Mouse (Mus musculus): ENCODE data around the gene Stip1.

DNA sequence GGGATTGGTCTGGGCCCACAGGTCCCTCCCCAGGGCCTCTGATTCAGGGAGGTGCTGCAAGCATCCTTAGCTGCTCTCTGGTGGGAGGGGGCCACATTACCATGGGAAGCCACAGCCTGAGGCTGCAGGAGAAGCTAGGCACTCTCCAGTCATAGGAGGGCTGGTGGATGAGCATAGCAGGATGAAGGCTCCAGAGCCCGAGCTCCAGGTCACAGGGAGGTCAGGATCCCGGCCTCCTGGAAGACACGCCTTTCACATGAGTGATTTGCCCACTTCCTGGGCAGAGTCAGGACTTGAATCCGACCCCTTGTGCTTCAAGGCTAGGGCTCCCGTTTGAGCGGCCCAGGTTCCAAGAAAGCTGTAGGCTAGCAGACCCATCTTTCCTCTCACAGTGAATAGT lies 68.1 kb downstream of the Stip1 start:
- no peak for TF ChIP-seq TAL1 (IDR thresholded peaks at IDR 0.05; ENCODE audit: low read length)
- TF ChIP-seq GATA1 (IDR thresholded peaks at IDR 0.05; ENCODE audit: low read length): no peak

All from erythroblast, embryonic 14.5 days (primary cell).